Mouse (Mus musculus) retina, adult 2 months (tissue): ENCODE measurements around the gene Icam2.
A peak's percentile ranks its signal among the peaks of the same experiment; 100 is the strongest.
"Not testable (repeated sequence)": the region's sequence is repeated elsewhere in the genome, so short reads cannot be mapped to it uniquely, and the experiment has no call there.

Source experiments
- DNase-seq: peaks from one replicate; pipeline ENCODE4 v3.0.0-alpha.2; 2012; ENCODE audit warnings: low read depth, low spot score

The Icam2 gene

DNA sequence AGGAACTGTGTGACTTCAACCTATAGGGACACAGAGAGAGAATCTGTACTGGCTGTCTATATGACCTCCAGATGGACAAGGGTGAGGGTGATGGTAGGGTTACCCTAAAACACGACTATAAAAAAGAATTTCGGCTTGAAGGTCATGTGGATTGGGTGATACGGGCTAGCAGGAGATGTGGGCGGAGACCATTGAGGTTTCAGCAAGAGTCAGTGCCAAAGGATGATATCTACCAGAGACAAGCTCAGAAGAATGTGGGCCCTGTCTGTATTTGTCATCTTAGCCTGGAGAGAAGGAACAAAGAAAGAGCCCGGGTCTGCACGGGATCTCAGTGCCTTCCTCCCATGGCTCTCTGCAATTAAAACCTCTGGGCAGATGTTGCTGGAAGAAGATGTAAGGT, 38.1 kb downstream of the Icam2 start:
- no peak for DNase-seq

DNA sequence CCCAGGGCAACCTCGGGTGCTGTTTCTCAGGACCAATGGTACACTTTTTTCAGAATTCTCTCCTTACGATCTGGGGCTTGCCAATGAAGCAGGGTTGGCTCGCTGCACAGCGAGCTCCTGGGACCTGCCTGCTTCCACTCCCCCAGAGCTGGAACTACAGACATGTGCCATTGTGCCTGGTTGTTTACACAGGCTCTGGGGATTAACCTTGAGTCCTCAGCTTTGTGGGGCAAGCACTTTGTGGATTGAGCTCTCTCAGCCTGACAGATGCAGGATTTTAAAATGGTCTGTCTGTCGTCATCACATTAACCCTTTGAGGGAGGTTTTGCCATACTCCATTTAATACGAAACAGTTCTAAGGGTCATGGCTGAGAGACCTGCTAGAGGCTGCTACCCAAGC, 43.0 kb downstream of the Icam2 start:
- DNase-seq: peak; percentile 75

DNA sequence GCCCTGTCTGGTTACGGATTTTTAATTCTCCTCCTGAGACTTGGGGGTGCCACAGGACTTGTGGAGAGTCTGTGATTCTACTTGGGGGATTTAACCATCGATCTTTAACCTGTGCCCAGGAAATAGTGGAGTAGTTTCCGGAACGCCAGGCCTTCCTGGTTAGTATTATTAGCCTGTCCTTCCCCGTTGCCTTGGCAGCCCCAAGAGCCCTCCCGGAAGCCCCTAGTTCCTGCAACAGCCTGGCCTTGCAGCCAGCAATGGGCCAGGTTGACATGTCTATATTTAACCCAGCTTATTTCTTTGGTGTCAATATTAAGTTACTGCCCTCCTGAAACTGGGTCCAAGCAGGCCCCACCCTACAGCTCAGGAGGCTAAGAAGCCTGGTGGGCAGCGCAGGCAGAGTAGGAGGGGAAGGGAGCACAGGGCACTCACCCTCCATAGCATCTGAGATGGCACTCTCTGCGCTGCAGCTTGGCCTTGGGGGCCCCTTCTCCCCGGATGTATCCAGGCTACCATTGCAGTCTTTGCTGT, 46.8 kb downstream of the Icam2 start:
- DNase-seq: no peak

DNA sequence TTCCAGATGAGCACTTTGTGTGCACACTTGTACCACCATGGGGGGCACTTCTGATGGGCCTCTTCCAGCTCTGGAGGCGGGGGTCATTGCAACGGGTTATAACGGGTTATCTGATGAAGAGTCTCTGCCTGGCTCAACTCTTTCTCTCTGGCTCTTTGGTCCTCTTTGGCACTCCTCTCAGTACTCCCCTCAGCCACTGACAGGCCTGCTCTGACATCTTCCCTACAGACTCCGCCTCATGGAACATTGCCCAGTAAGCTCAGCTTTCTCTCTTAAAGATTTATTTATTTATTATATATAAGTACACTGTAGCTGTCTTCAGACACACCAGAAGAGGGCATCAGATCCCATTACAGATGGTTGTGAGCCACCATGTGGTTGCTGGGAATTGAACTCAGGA, 48.6 kb downstream of the Icam2 start:
- not testable (repeated sequence) for DNase-seq

DNA sequence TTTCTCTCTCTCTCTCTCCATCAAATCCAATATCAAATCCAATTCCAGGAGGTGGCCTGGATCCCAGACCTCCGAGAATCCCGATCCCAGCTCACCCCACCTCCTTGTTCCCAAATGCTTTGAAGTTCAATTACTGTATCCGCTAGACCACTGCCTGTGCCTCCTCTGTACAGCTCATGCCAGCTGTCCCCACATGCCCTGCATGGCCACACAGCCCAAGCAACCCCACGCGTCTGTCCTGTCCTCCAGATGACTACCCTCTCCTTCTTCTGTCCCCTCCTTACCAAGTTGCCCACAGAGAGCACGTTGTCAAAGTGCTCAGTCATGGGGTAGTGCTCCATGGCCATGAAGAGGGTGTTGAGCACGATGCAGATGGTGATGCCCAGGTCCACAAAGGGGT, 49.0 kb downstream of the Icam2 start:
- no peak for DNase-seq

DNA sequence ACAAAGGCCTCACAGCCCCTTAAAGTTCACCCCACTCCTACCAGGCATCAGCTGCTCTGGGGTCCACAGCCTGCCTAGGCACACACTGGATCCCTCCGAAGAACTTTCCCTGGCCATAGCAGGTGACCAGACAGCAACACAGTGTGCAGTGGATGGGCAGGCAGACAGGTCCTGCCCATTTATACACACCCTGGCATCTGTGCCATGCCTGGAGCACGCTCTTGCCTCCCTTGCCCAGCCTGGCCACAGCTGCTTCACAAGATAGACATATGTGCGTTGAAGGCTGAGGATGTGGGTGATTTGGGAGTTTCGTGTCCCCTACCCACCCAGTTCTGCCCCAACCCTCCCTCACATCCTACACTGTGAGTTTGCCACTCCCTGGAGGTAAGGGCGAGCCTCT, 49.8 kb downstream of the Icam2 start:
- no peak for DNase-seq

DNA sequence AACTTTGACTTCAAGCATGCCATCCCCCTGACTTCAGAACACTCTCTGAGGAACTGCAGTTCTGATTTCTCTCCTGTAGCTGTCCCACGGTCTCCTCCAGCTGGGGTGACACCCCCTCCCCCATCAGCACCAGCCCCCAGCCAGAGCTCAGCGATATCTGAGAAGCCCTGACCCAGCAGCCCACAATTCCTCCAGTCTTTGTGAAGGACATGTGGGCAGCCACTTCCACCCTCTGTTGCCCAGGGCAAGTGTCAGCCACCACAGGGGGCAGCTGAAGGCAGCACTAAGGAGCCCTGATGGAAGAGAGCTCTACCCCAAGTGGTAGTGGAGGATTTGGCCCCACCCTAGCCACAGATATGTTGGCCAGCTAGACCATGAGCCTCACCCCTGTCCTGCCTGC, 53.8 kb downstream of the Icam2 start:
- DNase-seq: no peak

DNA sequence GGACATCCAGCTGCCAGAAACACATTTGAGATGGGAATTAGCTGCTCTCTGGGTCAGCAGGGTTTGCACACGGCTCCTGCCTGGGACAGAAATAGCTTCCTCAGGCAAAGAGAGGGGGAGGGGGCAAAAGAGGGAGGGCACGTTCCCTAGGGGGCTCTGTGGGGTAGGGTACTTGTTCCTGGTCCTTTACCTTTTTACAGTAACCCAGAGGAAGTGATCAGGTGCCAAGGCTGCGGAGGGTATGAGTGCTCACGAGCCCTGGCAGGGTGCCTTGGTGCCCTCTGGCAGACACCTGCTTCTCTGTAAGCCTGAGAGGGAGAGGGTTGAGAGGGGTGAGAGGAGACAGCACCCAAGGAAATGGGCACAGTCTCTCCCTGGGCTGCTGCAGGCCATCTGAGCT, 55.4 kb downstream of the Icam2 start:
- DNase-seq: peak; percentile 18

DNA sequence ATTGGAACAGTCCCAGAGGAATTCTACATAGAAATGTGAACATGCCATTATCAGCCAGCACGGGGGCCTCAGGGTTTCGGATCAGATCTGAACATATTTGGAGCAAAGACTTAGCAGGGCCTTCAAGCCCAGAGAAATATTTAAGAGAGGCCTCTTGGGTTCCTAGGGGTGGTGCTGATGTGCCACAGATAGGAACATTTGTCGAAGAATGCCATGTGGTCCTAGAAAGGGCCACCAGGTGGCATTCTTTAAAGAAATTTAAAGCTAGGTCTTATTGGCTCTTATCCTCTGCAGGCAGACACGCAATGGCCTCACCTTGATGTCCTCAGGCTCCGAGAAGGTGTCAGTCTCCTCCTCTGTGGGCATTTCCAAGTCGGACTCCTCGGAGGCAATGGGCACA, 58.2 kb downstream of the Icam2 start:
- peak; percentile 50 for DNase-seq

DNA sequence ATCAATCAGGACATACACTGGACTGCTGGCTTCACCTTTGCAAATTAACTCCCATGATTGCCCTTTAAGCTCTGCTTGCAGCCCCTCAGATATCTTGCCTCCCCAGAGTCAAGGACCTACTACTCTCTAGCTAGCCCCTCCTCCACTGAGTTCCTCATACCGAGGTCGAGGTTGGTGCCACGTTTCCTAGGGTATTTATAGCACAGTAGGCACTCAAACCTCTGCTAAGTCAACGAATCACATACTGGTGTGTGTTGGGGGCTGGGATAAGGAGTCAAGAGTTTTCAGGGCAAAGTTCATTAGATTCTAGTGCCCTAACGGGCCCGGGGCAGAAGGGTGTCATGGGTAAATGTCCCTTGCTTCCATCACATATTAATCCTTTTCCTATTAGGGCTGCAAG, 58.7 kb downstream of the Icam2 start:
- no peak for DNase-seq

DNA sequence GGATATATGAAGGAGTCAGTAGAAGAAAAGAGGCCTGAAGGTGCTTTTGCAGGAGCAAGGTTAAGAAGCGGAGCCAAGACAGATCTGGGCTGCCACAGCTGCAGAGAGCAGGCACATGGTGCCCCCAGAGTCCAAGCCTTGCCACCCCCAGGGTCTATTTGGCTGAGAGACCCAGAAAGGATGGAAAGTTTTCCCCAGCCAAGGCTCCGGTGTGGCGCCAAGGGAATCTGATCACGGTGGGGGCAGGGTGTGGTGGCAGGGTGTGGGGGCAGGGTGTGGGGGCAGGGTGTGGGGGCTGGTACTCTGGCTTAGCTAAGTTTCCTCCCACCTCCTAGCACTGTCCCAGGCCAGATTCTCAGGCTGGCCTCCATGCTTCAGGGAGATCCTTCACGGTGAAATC, 59.4 kb downstream of the Icam2 start:
- DNase-seq: no peak
